Mouse (Mus musculus): ENCODE measurements around the gene Tmem208. TPM values are rescaled to one million over a fixed set of nuclear protein-coding genes. Genes with fewer than 3 reads are reported as not detected.

The Tmem208 gene
- total RNA-seq (2014; rRNA removed) (76.4 and 109 TPM in 2 replicates), polyA plus RNA-seq (2015; fragmentation: Nextera tagmentation; extraction: Ambion mirVana) (126 and 140 TPM in 2 replicates)

- peak within 1 kb of the TSS; percentile 80 for H3K9ac ChIP-seq
- H3K9me3 ChIP-seq (ENCODE audit: low read length), result no peaks in the 10 kb centered on the region
Observed at GRCm38 (mm10) chr8:105326141-105326672, at the start of gene Tmem208, which contains the start of gene Lrrc29. TSS of gene Tmem208 (plus strand) at chr8:105326354. TSS of gene Lrrc29 (minus strand) at chr8:105326278.

GRCm38 (mm10) chr8:105278911-105279334, 47.2 kb upstream of the Tmem208 start:
- Histone ChIP-seq H3K4me2 (ENCODE audit: low read depth) (peak overlapping the region; percentile 50), H3K4me1 (ENCODE audit: insufficient read depth) (0 out of 2 replicates have a peak, but pooled peaks cover 4% of the 10 kb centered on the region), H3K9ac (peak overlapping the region; percentile 31; the same call in 1 of the 2 replicates), H3K4me3 (ENCODE audit: low read depth, low read length) (peak overlapping the region; percentile 19), H3K27me3 (ENCODE audit: insufficient read depth, low read length) (peaks cover 29% of the 10 kb centered on the region), H3K9me3 (ENCODE audit: low read length) (no peaks in the 10 kb centered on the region), H3K36me3 (ENCODE audit: insufficient read depth) (peaks cover 32% of the 10 kb centered on the region), H3K27ac (ENCODE audit: low read depth, low read length) (no peak overlapping the region)
- WGBS, result 3% methylated on average over 28 of the region's 28 CpGs
- ATAC-seq (peak; percentile 56), DNase-seq (peak; percentile 75)
- peak; percentile 57 for TF ChIP-seq CTCF (IDR thresholded peaks at IDR 0.05; ENCODE audit: low read depth)

More at GRCm38 (mm10) chr8:105326141-105326672, at the start of gene Tmem208, which contains the start of gene Lrrc29:
- TF ChIP-seq CTCF (IDR thresholded peaks at IDR 0.05; ENCODE audit: low read depth), result peak; percentile 67
- Histone ChIP-seq H3K4me2 (ENCODE audit: low read depth) (peak within 1 kb of the TSS; percentile 90), H3K27me3 (ENCODE audit: insufficient read depth, low read length) (no peaks in the 10 kb centered on the region), H3K36me3 (ENCODE audit: insufficient read depth) (peaks cover 39% of the 10 kb centered on the region), H3K27ac (ENCODE audit: low read depth, low read length) (peak within 1 kb of the TSS; percentile 84), H3K4me1 (ENCODE audit: insufficient read depth) (peaks cover 16% of the 10 kb centered on the region), H3K4me3 (ENCODE audit: low read depth, low read length) (peak within 1 kb of the TSS; percentile 57)
- ATAC-seq (peak; percentile 97), DNase-seq (peak; percentile 97)
- WGBS, result 2% methylated on average over 36 of the region's 36 CpGs

- Histone ChIP-seq H3K4me1 (ENCODE audit: insufficient read depth) (peaks cover 4% of the 10 kb centered on the region; the same call in 1 of the 2 replicates), H3K36me3 (ENCODE audit: insufficient read depth) (peaks cover 42% of the 10 kb centered on the region), H3K9me3 (ENCODE audit: low read length) (no peaks in the 10 kb centered on the region), H3K9ac (no peak overlapping the region), H3K27me3 (ENCODE audit: insufficient read depth, low read length) (peaks cover 14% of the 10 kb centered on the region), H3K27ac (ENCODE audit: low read depth, low read length) (no peak overlapping the region), H3K4me2 (ENCODE audit: low read depth) (no peak overlapping the region), H3K4me3 (ENCODE audit: low read depth, low read length) (no peak overlapping the region)
- WGBS, result 71% methylated on average over 3 of the region's 3 CpGs
- DNase-seq (no peak), ATAC-seq (no peak)
- no peak for TF ChIP-seq CTCF (IDR thresholded peaks at IDR 0.05; ENCODE audit: low read depth)
Observed at GRCm38 (mm10) chr8:105280567-105280966, 45.6 kb upstream of the Tmem208 start.

GRCm38 (mm10) chr8:105281821-105282220, 44.3 kb upstream of the Tmem208 start:
- Histone ChIP-seq H3K4me1 (ENCODE audit: insufficient read depth) (peaks cover 9% of the 10 kb centered on the region; the same call in 1 of the 2 replicates), H3K27ac (ENCODE audit: low read depth, low read length) (no peak overlapping the region), H3K27me3 (ENCODE audit: insufficient read depth, low read length) (peaks cover 13% of the 10 kb centered on the region), H3K9ac (no peak overlapping the region), H3K9me3 (ENCODE audit: low read length) (no peaks in the 10 kb centered on the region), H3K36me3 (ENCODE audit: insufficient read depth) (peaks cover 42% of the 10 kb centered on the region), H3K4me2 (ENCODE audit: low read depth) (no peak overlapping the region), H3K4me3 (ENCODE audit: low read depth, low read length) (no peak overlapping the region)
- DNase-seq, result no peak
- ATAC-seq, result no peak
- no peak for TF ChIP-seq CTCF (IDR thresholded peaks at IDR 0.05; ENCODE audit: low read depth)
- WGBS, result 92% methylated on average over 12 of the region's 12 CpGs

- no peak overlapping the region for H3K4me3 ChIP-seq (ENCODE audit: low read depth, low read length)
- H3K4me2 ChIP-seq (ENCODE audit: low read depth), result no peak overlapping the region
- no peaks in the 10 kb centered on the region for H3K9me3 ChIP-seq (ENCODE audit: low read length)
- peaks cover 13% of the 10 kb centered on the region; the same call in 1 of the 2 replicates for H3K4me1 ChIP-seq (ENCODE audit: insufficient read depth)
- H3K27ac ChIP-seq (ENCODE audit: low read depth, low read length), result no peak overlapping the region
- ATAC-seq (no peak), DNase-seq (no peak)
- peaks cover 9% of the 10 kb centered on the region for H3K27me3 ChIP-seq (ENCODE audit: insufficient read depth, low read length)
- no peak for TF ChIP-seq CTCF (IDR thresholded peaks at IDR 0.05; ENCODE audit: low read depth)
- H3K36me3 ChIP-seq (ENCODE audit: insufficient read depth), result peaks cover 42% of the 10 kb centered on the region
- no peak overlapping the region for H3K9ac ChIP-seq
- 85% methylated on average over 4 of the region's 4 CpGs for WGBS
Observed at GRCm38 (mm10) chr8:105282239-105282638, 43.9 kb upstream of the Tmem208 start.

GRCm38 (mm10) chr8:105283074-105283473, 43.1 kb upstream of the Tmem208 start:
- H3K9ac ChIP-seq, result no peak overlapping the region
- DNase-seq (no peak), ATAC-seq (no peak)
- H3K4me2 ChIP-seq (ENCODE audit: low read depth), result no peak overlapping the region
- H3K27ac ChIP-seq (ENCODE audit: low read depth, low read length), result no peak overlapping the region
- peaks cover 17% of the 10 kb centered on the region; the same call in 1 of the 2 replicates for H3K4me1 ChIP-seq (ENCODE audit: insufficient read depth)
- WGBS, result 26% methylated on average over 23 of the region's 23 CpGs
- peak; percentile 73 for TF ChIP-seq CTCF (IDR thresholded peaks at IDR 0.05; ENCODE audit: low read depth)
- H3K9me3 ChIP-seq (ENCODE audit: low read length), result no peaks in the 10 kb centered on the region
- peaks cover 42% of the 10 kb centered on the region for H3K36me3 ChIP-seq (ENCODE audit: insufficient read depth)
- H3K4me3 ChIP-seq (ENCODE audit: low read depth, low read length), result no peak overlapping the region
- peaks cover 4% of the 10 kb centered on the region; the same call in 1 of the 2 replicates for H3K27me3 ChIP-seq (ENCODE audit: insufficient read depth, low read length)

GRCm38 (mm10) chr8:105285514-105285913, 40.6 kb upstream of the Tmem208 start:
- no peak for ATAC-seq
- peaks cover 22% of the 10 kb centered on the region for H3K4me1 ChIP-seq (ENCODE audit: insufficient read depth)
- H3K4me3 ChIP-seq (ENCODE audit: low read depth, low read length), result no peak overlapping the region
- H3K9me3 ChIP-seq (ENCODE audit: low read length), result no peaks in the 10 kb centered on the region
- no peak for DNase-seq
- H3K27me3 ChIP-seq (ENCODE audit: insufficient read depth, low read length), result no peaks in the 10 kb centered on the region
- WGBS, result 49% methylated on average over 12 of the region's 12 CpGs
- H3K36me3 ChIP-seq (ENCODE audit: insufficient read depth), result peaks cover 35% of the 10 kb centered on the region
- no peak for TF ChIP-seq CTCF (IDR thresholded peaks at IDR 0.05; ENCODE audit: low read depth)
- no peak overlapping the region for H3K4me2 ChIP-seq (ENCODE audit: low read depth)
- no peak overlapping the region for H3K9ac ChIP-seq
- H3K27ac ChIP-seq (ENCODE audit: low read depth, low read length), result no peak overlapping the region
